Mouse (Mus musculus) myocyte (in vitro differentiated cells): ENCODE results near the gene Dapk3.

Source experiments
- CEBPB ChIP-seq: IDR thresholded peaks from 2 replicates; pipeline ENCODE4 v1.6.1; 2011; ENCODE audit warnings: mild to moderate bottlenecking, moderate library complexity; ENCODE audit not compliant: poor library complexity, insufficient read depth, severe bottlenecking
- E2F4 ChIP-seq: IDR thresholded peaks from one replicate; pipeline ENCODE4 v1.6.1; 2011; ENCODE audit warnings: mild to moderate bottlenecking, control low read depth, moderate library complexity; ENCODE audit not compliant: insufficient read depth
- MAX ChIP-seq: IDR thresholded peaks from one replicate; pipeline ENCODE4 v1.6.1; 2011; ENCODE audit warnings: low read depth, mild to moderate bottlenecking, control low read depth
- MYOD1 ChIP-seq, 3 experiments: IDR thresholded peaks; one replicate each; pipeline ENCODE4 v1.6.1; 2011; ENCODE audit warnings: control low read depth in 2 of 3, low read depth in 2 of 3, mild to moderate bottlenecking in 2 of 3, moderate library complexity in 1 of 3; ENCODE audit not compliant: insufficient read length in 2 of 3, control insufficient read depth in 1 of 3
- MYOG ChIP-seq, 3 experiments: IDR thresholded peaks; one replicate each; pipeline ENCODE4 v1.6.1; 2011; ENCODE audit warnings: control low read depth in 2 of 3, low read depth in 2 of 3, mild to moderate bottlenecking in 2 of 3; ENCODE audit not compliant: insufficient read length in 2 of 3, control insufficient read depth in 1 of 3, insufficient read depth in 1 of 3
- POLR2A ChIP-seq: IDR thresholded peaks from one replicate; pipeline ENCODE4 v1.6.1; 2011; ENCODE audit warnings: low read depth, mild to moderate bottlenecking, control low read depth, moderate library complexity; ENCODE audit not compliant: insufficient read length
- POLR2AphosphoS2 ChIP-seq: IDR thresholded peaks from one replicate; pipeline ENCODE4 v1.6.1; 2011; ENCODE audit warnings: low read depth, control low read depth; ENCODE audit not compliant: insufficient read length
- REST ChIP-seq: IDR thresholded peaks from one replicate; pipeline ENCODE4 v1.6.1; 2011; ENCODE audit warnings: mild to moderate bottlenecking, control low read depth, moderate library complexity; ENCODE audit not compliant: insufficient read depth, insufficient read length
- SRF ChIP-seq: IDR thresholded peaks from one replicate; pipeline ENCODE4 v1.6.1; 2011; ENCODE audit warnings: low read depth; ENCODE audit not compliant: control insufficient read depth, insufficient read length
- TCF12 ChIP-seq: IDR thresholded peaks from one replicate; pipeline ENCODE4 v1.6.1; 2011; ENCODE audit warnings: mild to moderate bottlenecking, control low read depth; ENCODE audit not compliant: poor library complexity, insufficient read depth, severe bottlenecking
- TCF3 ChIP-seq: IDR thresholded peaks from one replicate; pipeline ENCODE4 v1.6.1; 2011; ENCODE audit warnings: low read depth, control low read depth; ENCODE audit not compliant: insufficient read length
- USF1 ChIP-seq: IDR thresholded peaks from one replicate; pipeline ENCODE4 v1.6.1; 2011; ENCODE audit warnings: low read depth, mild to moderate bottlenecking, control low read depth, moderate library complexity

DNA sequence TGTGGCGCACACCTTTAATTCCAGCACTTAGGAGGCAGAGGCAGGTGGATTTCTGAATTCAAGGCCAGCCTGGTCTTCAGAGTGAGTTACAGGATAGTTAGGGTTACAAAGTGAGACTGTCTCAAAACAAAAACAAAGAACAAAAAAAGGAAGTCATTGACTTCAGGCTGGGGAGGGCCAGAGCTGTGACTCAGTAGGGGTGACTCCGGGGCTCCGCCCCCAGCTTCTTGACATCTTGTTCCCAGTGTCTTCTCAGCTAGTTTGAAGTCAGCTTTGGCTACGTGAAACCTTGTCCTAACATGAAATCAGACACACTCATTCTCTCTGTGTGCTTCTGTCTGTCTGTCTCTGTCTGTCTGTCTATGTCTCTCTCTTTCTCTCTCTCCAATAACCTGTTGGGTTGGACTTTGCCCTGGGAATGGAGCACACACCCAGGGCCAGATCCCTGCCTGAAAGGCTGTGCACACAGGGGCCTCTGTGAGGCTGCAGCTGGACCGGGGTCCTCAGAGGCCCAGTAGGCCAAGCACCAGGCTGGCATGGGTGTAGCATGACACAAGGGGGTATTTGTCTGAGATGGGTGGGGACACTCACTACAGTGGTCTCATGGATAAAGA, 38.7 kb downstream of the Dapk3 start:
- TF ChIP-seq POLR2A (no peak), MYOG (IDR thresholded peaks at IDR 0.05; ENCODE audit: control insufficient read depth in 1 of 3, insufficient read depth in 1 of 3, insufficient read length in 2 of 3, low read depth in 2 of 3) (no peak), SRF (no peak), USF1 (no peak), POLR2AphosphoS2 (no peak), MYOD1 (IDR thresholded peaks at IDR 0.05; ENCODE audit: control insufficient read depth in 1 of 3, insufficient read length in 2 of 3, low read depth in 2 of 3) (no peak), E2F4 (no peak), TCF12 (no peak), CEBPB (no peak), MAX (no peak), TCF3 (no peak), REST (no peak)
